Mouse (Mus musculus): ENCODE measurements at regions not wholly inside any gene's neighbourhood (a gene's known extent, or its start where the extent isn't known, plus 50 kb on each side); places are given as distances from the start of the nearest gene placed in this dataset.

- DNase-seq = no peak
These were observed 243.9 kb downstream of the Sipa1l2 start for GRCm38 (mm10) chr8:125325736-125326135.

GRCm38 (mm10) chr8:125322561-125322960 lies 247.0 kb downstream of the Sipa1l2 start:
- no peak for DNase-seq

DNA sequence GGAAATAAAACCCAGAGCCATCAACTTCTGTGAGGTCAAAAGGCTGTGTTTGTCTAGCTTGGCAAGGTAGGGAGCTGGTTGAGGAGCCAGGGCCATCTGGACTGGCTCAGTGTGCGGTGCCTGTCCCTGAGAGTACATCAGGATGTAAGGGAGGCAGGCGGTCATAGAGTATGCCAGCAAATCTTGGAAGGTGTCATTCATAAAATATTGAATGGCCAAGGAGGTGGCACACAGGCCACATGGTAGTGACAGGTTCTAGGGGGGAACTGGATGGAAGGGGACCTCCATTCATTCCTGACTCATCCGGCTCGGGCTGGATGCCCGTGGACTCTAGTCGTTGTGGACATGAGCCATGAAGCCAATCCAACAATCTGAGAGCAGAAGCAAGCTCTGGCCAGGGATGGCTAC lies 252.0 kb downstream of the Sipa1l2 start:
- no peak for DNase-seq

DNA sequence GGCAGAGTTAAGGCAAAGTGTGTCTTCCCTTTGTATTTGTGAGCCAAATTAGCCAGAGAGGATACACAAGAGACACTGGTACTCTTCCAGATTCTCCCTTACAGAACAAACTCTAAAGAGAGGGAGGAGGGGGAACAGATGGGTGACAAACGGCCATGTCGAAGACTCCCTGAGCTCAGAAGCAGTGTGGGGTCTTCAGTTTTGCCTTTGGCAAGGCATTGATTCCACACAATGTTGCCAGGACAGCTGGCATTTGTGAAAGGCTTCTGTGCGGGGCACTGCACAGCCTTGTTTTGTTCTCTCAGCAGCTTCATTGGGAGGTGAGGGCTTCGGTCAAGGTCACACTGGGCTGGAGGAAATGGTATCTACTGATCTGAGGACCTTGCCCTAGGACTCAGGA lies 253.9 kb downstream of the Sipa1l2 start:
- no peak for DNase-seq

DNA sequence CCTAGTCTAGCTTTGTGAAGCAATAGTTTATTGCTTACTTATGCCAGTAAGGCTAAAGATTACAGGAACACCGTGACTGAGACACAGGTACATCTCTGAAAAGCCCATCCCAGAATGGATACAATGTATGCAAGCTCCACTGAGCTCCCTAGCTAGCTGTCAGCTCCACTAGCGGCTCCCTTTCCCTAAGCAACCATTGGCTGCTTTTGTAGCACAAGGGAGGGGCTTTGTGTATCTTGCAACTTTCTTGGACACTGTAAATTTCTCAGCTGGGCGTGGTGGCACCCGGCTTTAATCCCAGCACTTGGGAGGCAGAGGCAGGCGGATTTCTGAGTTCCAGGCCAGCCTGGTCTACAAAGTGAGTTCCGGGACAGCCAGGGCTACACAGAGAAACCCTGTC lies 254.6 kb downstream of the Sipa1l2 start:
- DNase-seq = no peak

DNA sequence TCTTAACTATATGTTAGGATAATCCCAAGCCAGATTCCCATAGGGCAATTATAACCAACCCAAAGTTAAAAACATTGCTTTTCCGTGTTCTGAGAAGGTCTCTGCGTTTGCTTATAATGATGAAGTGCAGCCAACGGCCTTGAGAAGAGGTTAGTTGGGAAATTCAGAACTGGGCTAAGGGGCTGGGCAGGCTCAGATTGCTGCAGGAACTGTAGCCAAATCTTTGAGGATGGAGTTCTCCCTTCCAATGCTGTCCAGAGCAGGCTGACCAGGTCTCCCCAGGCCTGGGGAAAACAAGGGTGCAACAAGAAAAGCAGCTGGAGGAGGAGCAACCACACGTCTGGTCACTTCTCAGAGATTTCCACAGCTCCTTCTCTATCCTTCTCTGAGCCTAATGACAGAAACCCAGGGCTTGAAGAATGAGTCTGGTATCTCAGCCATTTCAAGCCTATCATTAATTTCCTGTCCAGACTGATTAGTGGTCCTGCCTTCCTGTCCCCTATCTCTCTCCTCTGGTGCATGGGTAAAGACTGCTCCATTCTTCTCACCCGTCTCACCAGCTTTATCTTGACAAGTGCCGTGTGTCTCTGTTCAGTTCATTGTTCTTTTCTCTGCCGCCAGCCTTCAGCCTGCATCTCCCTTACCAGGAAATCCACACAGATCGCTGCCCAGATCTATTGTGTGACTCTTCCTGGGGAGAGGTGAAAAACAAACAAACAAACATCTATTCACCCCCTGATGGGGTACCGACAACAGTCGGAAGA lies 255.2 kb downstream of the Sipa1l2 start:
- DNase-seq = no peak

- no peak for DNase-seq
These were observed 257.4 kb downstream of the Disc1 start for GRCm38 (mm10) chr8:125311228-125312053.
